Comparison of ENCODE assay signal across 10 mouse cellular contexts in genomic region chr2:93252356-93252755, GRCm38 (mm10).
DNase-seq lines count a peak whose midpoint lies in the region; ATAC-seq and TF ChIP-seq lines count a peak whose summit lies in the region.
"Had no signal": no experiment of that assay in that cellular context is flagged by ENCODE, and none has a peak within 500 bp of the region (broad histone marks: within the 10 kb centered on the region; RNA-seq: fewer than 3 reads in every experiment).

No protein-coding gene starts in this region.

- peak; percentile 25 for TF ChIP-seq CTCF in hindbrain, postnatal 0 days (IDR thresholded peaks at IDR 0.05; ENCODE audit: low read depth)
- no peak for TF ChIP-seq CTCF in heart, adult 2 months (IDR thresholded peaks at IDR 0.05)

- no peak overlapping the region for H3K4me2 ChIP-seq in kidney, embryonic 14.5 days (replicated peaks; ENCODE audit: low read depth, low read length)
- no peak overlapping the region for H3K4me2 ChIP-seq in hindbrain, postnatal 0 days (ENCODE audit: low read depth, low read length)
- H3K4me2 ChIP-seq in neural tube, embryonic 15.5 days: no peak overlapping the region
- H3K4me2 ChIP-seq: stomach, embryonic 15.5 days had no signal

- TF ChIP-seq POLR2A in heart, adult 2 months (IDR thresholded peaks at IDR 0.05; ENCODE audit: insufficient read depth, low read depth, low read length): no peak

- no peak overlapping the region for H3K4me3 ChIP-seq in kidney, embryonic 14.5 days (ENCODE audit: low read length)
- H3K4me3 ChIP-seq in hindbrain, postnatal 0 days (ENCODE audit: low read length): no peak overlapping the region
- H3K4me3 ChIP-seq in neural tube, embryonic 15.5 days (replicated peaks): no peak overlapping the region
- no peak overlapping the region for H3K4me3 ChIP-seq in heart, adult 2 months
- H3K4me3 ChIP-seq: stomach, embryonic 15.5 days had no signal

- no peaks in the 10 kb centered on the region for H3K36me3 ChIP-seq in kidney, embryonic 14.5 days (ENCODE audit: control insufficient read depth, insufficient read depth, low read length)
- no peaks in the 10 kb centered on the region for H3K36me3 ChIP-seq in hindbrain, postnatal 0 days (ENCODE audit: insufficient read depth, low read length)
- H3K36me3 ChIP-seq in neural tube, embryonic 15.5 days: no peaks in the 10 kb centered on the region
- H3K36me3 ChIP-seq in heart, adult 2 months (ENCODE audit: control insufficient read depth, insufficient read depth, low read length): no peaks in the 10 kb centered on the region
- H3K36me3 ChIP-seq: stomach, embryonic 15.5 days had no signal

- peaks cover 19% of the 10 kb centered on the region; the same call in 1 of the 2 replicates for H3K4me1 ChIP-seq in kidney, embryonic 14.5 days (ENCODE audit: control insufficient read depth, insufficient read depth, low read length)
- peaks cover 8% of the 10 kb centered on the region; the same call in 1 of the 2 replicates for H3K4me1 ChIP-seq in hindbrain, postnatal 0 days (ENCODE audit: insufficient read depth, low read length)
- H3K4me1 ChIP-seq in neural tube, embryonic 15.5 days: peaks cover 67% of the 10 kb centered on the region
- H3K4me1 ChIP-seq in heart, adult 2 months (ENCODE audit: control insufficient read depth, insufficient read depth, low read length): no peaks in the 10 kb centered on the region; the same call in 1 of the 2 replicates

- no peak overlapping the region for H3K27ac ChIP-seq in kidney, embryonic 14.5 days (ENCODE audit: low read depth, low read length)
- no peak overlapping the region for H3K27ac ChIP-seq in hindbrain, postnatal 0 days
- H3K27ac ChIP-seq in neural tube, embryonic 15.5 days (replicated peaks): peak overlapping the region; percentile 33; the same call in 1 of the 2 replicates
- H3K27ac ChIP-seq in heart, adult 2 months: no peak overlapping the region
- H3K27ac ChIP-seq: liver, embryonic 14.5 days; stomach, embryonic 15.5 days had no signal

- H3K27me3 ChIP-seq in kidney, embryonic 14.5 days (ENCODE audit: control insufficient read depth, insufficient read depth, low read length): no peaks in the 10 kb centered on the region
- H3K27me3 ChIP-seq in hindbrain, postnatal 0 days (ENCODE audit: insufficient read depth, low read length): no peaks in the 10 kb centered on the region
- no peaks in the 10 kb centered on the region for H3K27me3 ChIP-seq in neural tube, embryonic 15.5 days (replicated peaks)
- no peaks in the 10 kb centered on the region for H3K27me3 ChIP-seq in heart, adult 2 months (ENCODE audit: control insufficient read depth, insufficient read depth, low read length)
- H3K27me3 ChIP-seq: stomach, embryonic 15.5 days had no signal

- peak; percentile 29 for DNase-seq in kidney, postnatal 10 days
- peak; percentile 46 to 55 for DNase-seq in cerebellum, postnatal 36 days
- DNase-seq in hindbrain, postnatal 0 days (ENCODE audit: low spot score): peak; percentile 70
- no peak for DNase-seq in yolk sac, embryonic 10.5 days (ENCODE audit: low spot score)
- no peak for DNase-seq in heart, adult 2 months
- no peak for DNase-seq in ovary, adult 18-20 months (ENCODE audit: low spot score)

- H3K9me3 ChIP-seq in kidney, embryonic 14.5 days (ENCODE audit: control insufficient read depth, low read length): no peaks in the 10 kb centered on the region
- no peaks in the 10 kb centered on the region for H3K9me3 ChIP-seq in hindbrain, postnatal 0 days (ENCODE audit: low read length)
- no peaks in the 10 kb centered on the region for H3K9me3 ChIP-seq in neural tube, embryonic 15.5 days (replicated peaks)
- H3K9me3 ChIP-seq: stomach, embryonic 15.5 days had no signal

- H3K79me2 ChIP-seq in heart, adult 2 months (replicated peaks; ENCODE audit: control insufficient read depth, insufficient read depth, low read length): no peaks in the 10 kb centered on the region; the same call in 1 of the 2 replicates

- TF ChIP-seq EP300 in heart, adult 2 months (IDR thresholded peaks at IDR 0.05; ENCODE audit: insufficient read depth, low read depth, low read length): no peak

- intact Hi-C loops in heart, adult 2 months (cut with DNase I): no loop called here

- 27% methylated on average over 9 of the region's 9 CpGs for WGBS in kidney, embryonic 14.5 days
- WGBS in hindbrain, postnatal 0 days: 16% methylated on average over 9 of the region's 9 CpGs
- WGBS in neural tube, embryonic 15.5 days: 13% methylated on average over 9 of the region's 9 CpGs
- WGBS in heart, adult 2 months: 52% methylated on average over 9 of the region's 9 CpGs

- no peak for ATAC-seq in kidney, embryonic 14.5 days (ENCODE audit: low FRiP score, low TSS enrichment)
- peak; percentile 62 for ATAC-seq in hindbrain, postnatal 0 days
- no peak for ATAC-seq in neural tube, embryonic 15.5 days (ENCODE audit: low FRiP score)

- H3K9ac ChIP-seq in kidney, embryonic 14.5 days (ENCODE audit: low read depth, low read length): no peak overlapping the region
- H3K9ac ChIP-seq in hindbrain, postnatal 0 days (replicated peaks; ENCODE audit: low read length): no peak overlapping the region
- no peak overlapping the region for H3K9ac ChIP-seq in neural tube, embryonic 15.5 days (replicated peaks)
- H3K9ac ChIP-seq in heart, adult 2 months (ENCODE audit: low read depth, low read length): no peak overlapping the region; the same call in 1 of the 2 replicates
- H3K9ac ChIP-seq: liver, embryonic 14.5 days; stomach, embryonic 15.5 days had no signal

Comparison
In these comparisons a context has a peak if more than half of its experiments do, and no peak if none do; other contexts are left out.
1. DNase-seq: peak in kidney, postnatal 10 days (single experiment), cerebellum, postnatal 36 days (2 of 2) and hindbrain, postnatal 0 days (single experiment); none in yolk sac, embryonic 10.5 days (single experiment), heart, adult 2 months (0 of 2) and ovary, adult 18-20 months (single experiment).